Mouse (Mus musculus): ENCODE data around the gene Nle1. TPM values are rescaled to one million over a fixed set of nuclear protein-coding genes. Genes with fewer than 3 reads are reported as not detected.

The Nle1 gene
- 22.9 and 23.7 TPM in 2 replicates for polyA plus RNA-seq (2014; fragmentation: Nextera tagmentation; extraction: Ambion mirVana)

DNA sequence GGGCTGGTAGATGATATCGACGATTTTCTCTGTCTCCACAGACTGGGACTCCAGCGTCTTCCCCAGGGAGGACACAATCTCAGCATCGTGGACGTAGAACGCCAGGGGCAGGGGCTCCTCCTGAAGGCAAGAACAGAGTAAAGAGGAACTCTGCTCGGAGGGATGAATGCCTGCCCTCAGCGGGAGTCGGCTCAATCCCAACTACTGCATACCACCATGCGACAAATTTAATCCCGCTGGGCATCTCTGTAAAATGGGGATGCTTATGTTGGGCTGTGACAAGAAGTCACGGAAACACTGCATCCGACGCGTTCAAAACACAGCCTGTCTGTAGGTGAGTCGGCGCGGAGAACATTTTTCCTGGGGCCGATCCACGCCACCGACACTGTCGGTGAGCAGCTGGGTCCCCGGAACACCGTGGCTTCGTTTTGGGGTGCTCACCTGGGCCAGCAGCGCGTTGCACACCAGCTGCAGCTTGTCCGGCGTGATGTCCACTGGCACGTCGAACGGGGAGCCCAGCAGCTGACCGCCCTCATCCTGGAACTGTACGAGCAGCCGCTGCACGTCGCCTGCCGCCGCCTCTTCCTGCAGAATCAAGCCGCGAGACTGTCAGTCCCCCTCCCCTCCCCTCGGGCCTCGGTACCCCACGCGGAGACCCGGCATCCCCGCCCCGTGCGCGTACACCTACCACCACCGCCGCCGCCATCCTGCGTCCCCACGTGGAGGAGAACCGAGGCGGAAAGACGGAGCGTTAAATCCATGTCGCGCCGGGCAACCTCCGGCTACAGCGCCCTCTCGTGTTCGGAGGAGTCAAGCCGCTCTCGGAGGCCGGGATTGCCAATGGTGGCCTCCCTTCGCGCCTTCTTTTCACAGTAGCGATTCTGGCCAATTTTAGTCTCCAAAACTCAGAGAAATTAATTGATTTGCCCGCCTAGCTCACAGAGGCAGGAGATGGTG lies at the start of gene Nle1:
Gene Nle1 (minus strand): TSS at position 761 of the 957 bp plus-strand sequence.
- peak within 1 kb of the TSS; percentile 82 for H3K4me3 ChIP-seq (ENCODE audit: low read depth, low read length)
- no peak within 1 kb of the TSS for H3K27ac ChIP-seq (ENCODE audit: low read depth, low read length)
- H3K9me3 ChIP-seq (ENCODE audit: control insufficient read depth, low read length) = no peaks in the 10 kb centered on the region
- peaks cover 10% of the 10 kb centered on the region; the same call in 1 of the 2 replicates for H3K36me3 ChIP-seq (ENCODE audit: control insufficient read depth, insufficient read depth, low read length)
- H3K4me2 ChIP-seq = peak within 1 kb of the TSS; percentile 58
- no peaks in the 10 kb centered on the region for H3K27me3 ChIP-seq (ENCODE audit: control insufficient read depth, insufficient read depth, low read length)
- ATAC-seq (ENCODE audit: low FRiP score) = peak; percentile 81
- peak; percentile 100 for DNase-seq (ENCODE audit: low spot score, missing footprints)
- 1% methylated on average over 73 of the region's 73 CpGs for WGBS
- H3K4me1 ChIP-seq (ENCODE audit: control insufficient read depth, insufficient read depth, low read length) = peaks cover 6% of the 10 kb centered on the region
- H3K9ac ChIP-seq (ENCODE audit: low read length) = peak within 1 kb of the TSS; percentile 78

DNA sequence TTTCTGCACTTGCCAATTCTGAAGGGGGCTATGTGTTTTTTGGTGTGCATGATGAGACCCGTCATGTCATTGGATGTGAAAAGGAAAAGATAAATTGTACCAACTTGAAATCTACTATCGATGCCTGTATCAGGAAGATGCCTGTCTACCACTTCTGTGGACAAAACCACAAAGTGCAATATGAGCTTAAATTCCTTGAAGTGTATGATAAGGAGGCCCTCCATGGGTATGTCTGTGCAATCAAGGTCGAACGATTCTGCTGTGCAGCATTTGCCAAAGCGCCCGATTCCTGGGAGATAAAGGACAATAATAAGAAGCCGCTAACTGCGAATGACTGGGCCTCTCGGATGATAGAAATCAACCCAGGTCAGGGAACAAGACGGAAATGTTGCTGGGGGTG lies 48.7 kb upstream of the Nle1 start:
- H3K9me3 ChIP-seq (ENCODE audit: control insufficient read depth, low read length) = no peaks in the 10 kb centered on the region
- H3K4me2 ChIP-seq = no peak overlapping the region
- H3K4me1 ChIP-seq (ENCODE audit: control insufficient read depth, insufficient read depth, low read length) = no peaks in the 10 kb centered on the region
- WGBS = 81% methylated on average over 10 of the region's 10 CpGs
- DNase-seq (ENCODE audit: low spot score, missing footprints) = no peak
- no peak overlapping the region for H3K4me3 ChIP-seq (ENCODE audit: low read depth, low read length)
- no peak for ATAC-seq (ENCODE audit: low FRiP score)
- H3K27me3 ChIP-seq (ENCODE audit: control insufficient read depth, insufficient read depth, low read length) = peaks cover 10% of the 10 kb centered on the region
- H3K27ac ChIP-seq (ENCODE audit: low read depth, low read length) = no peak overlapping the region
- H3K36me3 ChIP-seq (ENCODE audit: control insufficient read depth, insufficient read depth, low read length) = no peaks in the 10 kb centered on the region
- no peak overlapping the region for H3K9ac ChIP-seq (ENCODE audit: low read length)

GRCm38 (mm10) chr11:82954631-82955030 lies 46.4 kb upstream of the Nle1 start:
- peaks cover 27% of the 10 kb centered on the region for H3K27me3 ChIP-seq (ENCODE audit: control insufficient read depth, insufficient read depth, low read length)

GRCm38 (mm10) chr11:82952612-82953542 lies 44.7 kb upstream of the Nle1 start:
- Histone ChIP-seq H3K27ac (ENCODE audit: low read depth, low read length) (no peak overlapping the region), H3K9ac (ENCODE audit: low read length) (no peak overlapping the region), H3K4me3 (ENCODE audit: low read depth, low read length) (no peak overlapping the region), H3K4me1 (ENCODE audit: control insufficient read depth, insufficient read depth, low read length) (peaks cover 2% of the 10 kb centered on the region; the same call in 1 of the 2 replicates), H3K36me3 (ENCODE audit: control insufficient read depth, insufficient read depth, low read length) (no peaks in the 10 kb centered on the region), H3K9me3 (ENCODE audit: control insufficient read depth, low read length) (no peaks in the 10 kb centered on the region), H3K4me2 (no peak overlapping the region), H3K27me3 (ENCODE audit: control insufficient read depth, insufficient read depth, low read length) (peaks cover 27% of the 10 kb centered on the region)
- no peak for DNase-seq (ENCODE audit: low spot score, missing footprints)
- no peak for ATAC-seq (ENCODE audit: low FRiP score)
- WGBS = 70% methylated on average over 9 of the region's 9 CpGs

More at GRCm38 (mm10) chr11:82954631-82955030, 46.4 kb upstream of the Nle1 start:
- no peaks in the 10 kb centered on the region for H3K9me3 ChIP-seq (ENCODE audit: control insufficient read depth, low read length)
- H3K4me1 ChIP-seq (ENCODE audit: control insufficient read depth, insufficient read depth, low read length) = peaks cover 2% of the 10 kb centered on the region; the same call in 1 of the 2 replicates
- no peak overlapping the region for H3K4me3 ChIP-seq (ENCODE audit: low read depth, low read length)
- no peaks in the 10 kb centered on the region for H3K36me3 ChIP-seq (ENCODE audit: control insufficient read depth, insufficient read depth, low read length)
- WGBS = 77% methylated on average over 6 of the region's 6 CpGs
- no peak for ATAC-seq (ENCODE audit: low FRiP score)
- H3K4me2 ChIP-seq = no peak overlapping the region
- no peak for DNase-seq (ENCODE audit: low spot score, missing footprints)
- no peak overlapping the region for H3K27ac ChIP-seq (ENCODE audit: low read depth, low read length)
- H3K9ac ChIP-seq (ENCODE audit: low read length) = no peak overlapping the region

DNA sequence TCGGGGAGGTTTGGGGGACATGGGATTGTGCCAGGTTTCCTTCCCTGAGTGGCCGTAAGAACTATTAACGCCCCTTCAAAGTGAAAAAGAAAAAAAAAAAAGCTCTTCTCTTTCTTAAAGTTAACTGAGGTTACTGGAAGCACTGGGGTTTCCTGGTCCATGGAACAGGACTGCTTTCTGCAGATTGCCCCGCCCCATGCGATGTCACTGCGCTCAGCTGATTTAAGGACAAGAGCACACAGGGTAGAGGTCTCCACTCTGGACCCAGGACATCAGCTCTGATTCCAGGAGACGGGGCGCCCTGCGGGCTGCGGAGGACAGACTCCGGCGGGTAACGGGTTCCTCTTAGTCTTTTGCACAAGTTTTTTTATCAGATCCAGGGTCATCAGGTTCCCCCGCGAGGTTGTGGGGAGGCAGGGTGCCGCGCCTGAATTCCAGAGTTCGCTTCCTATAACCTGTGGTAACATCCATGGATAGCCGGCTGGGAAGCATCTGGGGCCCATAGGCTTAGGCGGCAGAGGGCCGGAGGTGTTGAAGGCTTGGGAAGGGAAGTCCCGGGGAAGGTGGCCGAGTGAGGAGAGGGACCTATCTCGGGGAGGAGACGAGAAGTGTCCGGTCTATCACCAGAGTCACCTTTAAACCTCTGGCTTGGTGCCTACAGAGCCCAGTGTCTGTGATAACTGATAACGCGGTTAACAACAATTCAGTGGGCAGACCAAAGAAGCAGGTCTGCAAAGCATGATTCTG lies 43.8 kb upstream of the Nle1 start:
- no peaks in the 10 kb centered on the region for H3K9me3 ChIP-seq (ENCODE audit: control insufficient read depth, low read length)
- ATAC-seq (ENCODE audit: low FRiP score) (no peak), DNase-seq (ENCODE audit: low spot score, missing footprints) (peak; percentile 89)
- WGBS = 11% methylated on average over 28 of the region's 28 CpGs
- H3K36me3 ChIP-seq (ENCODE audit: control insufficient read depth, insufficient read depth, low read length) = no peaks in the 10 kb centered on the region
- peaks cover 2% of the 10 kb centered on the region; the same call in 1 of the 2 replicates for H3K4me1 ChIP-seq (ENCODE audit: control insufficient read depth, insufficient read depth, low read length)
- H3K4me2 ChIP-seq = peak overlapping the region; percentile 25
- H3K9ac ChIP-seq (ENCODE audit: low read length) = no peak overlapping the region
- H3K4me3 ChIP-seq (ENCODE audit: low read depth, low read length) = no peak overlapping the region; the same call in 1 of the 2 replicates
- H3K27ac ChIP-seq (ENCODE audit: low read depth, low read length) = no peak overlapping the region
- peaks cover 27% of the 10 kb centered on the region for H3K27me3 ChIP-seq (ENCODE audit: control insufficient read depth, insufficient read depth, low read length)

DNA sequence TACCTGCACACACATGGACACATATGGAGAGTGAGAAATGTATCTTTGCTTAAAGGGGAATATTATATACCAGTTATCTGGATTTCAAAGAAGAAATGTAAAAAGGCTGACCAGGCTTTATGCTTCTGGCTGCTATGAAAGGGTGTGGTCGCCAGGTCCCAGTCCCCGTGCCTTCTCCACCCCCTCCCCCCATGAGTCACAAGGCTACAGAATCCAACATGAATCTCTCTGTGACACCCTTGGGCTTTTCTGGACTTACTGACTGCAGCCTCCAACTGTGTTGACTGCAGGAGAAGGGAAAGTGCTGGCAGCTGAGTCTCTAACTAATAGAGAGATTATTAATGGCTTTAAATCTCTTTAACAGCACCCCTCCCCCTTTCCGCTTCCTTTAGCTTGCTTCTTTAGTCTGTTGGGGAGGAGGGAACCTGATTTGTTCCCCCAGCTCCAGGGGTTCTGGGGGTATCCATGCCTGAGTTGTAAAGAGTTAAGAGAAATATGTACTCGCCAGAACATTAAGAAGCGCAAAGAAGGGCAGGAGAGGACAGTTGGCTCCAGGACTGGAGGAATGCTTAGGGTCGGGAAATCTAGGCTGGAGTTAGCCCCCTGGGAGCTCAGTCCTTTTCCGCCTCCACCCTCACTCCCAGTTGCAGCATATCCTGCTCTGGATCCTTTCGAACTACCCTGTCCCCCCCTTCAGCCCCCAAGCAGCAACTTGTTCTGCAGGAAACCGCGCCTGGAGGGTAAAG lies 42.7 kb upstream of the Nle1 start, which contains the start of gene Slfn5:
Gene Slfn5 (plus strand): TSS at position 614 of the 746 bp plus-strand sequence.
- Histone ChIP-seq H3K27me3 (ENCODE audit: control insufficient read depth, insufficient read depth, low read length) (peaks cover 27% of the 10 kb centered on the region), H3K27ac (ENCODE audit: low read depth, low read length) (no peak within 1 kb of the TSS), H3K4me3 (ENCODE audit: low read depth, low read length) (no peak within 1 kb of the TSS; the same call in 1 of the 2 replicates), H3K36me3 (ENCODE audit: control insufficient read depth, insufficient read depth, low read length) (no peaks in the 10 kb centered on the region), H3K9me3 (ENCODE audit: control insufficient read depth, low read length) (no peaks in the 10 kb centered on the region), H3K4me2 (peak within 1 kb of the TSS; percentile 25), H3K9ac (ENCODE audit: low read length) (no peak within 1 kb of the TSS), H3K4me1 (ENCODE audit: control insufficient read depth, insufficient read depth, low read length) (peaks cover 2% of the 10 kb centered on the region; the same call in 1 of the 2 replicates)
- 12% methylated on average over 10 of the region's 10 CpGs for WGBS
- ATAC-seq (ENCODE audit: low FRiP score) (no peak), DNase-seq (ENCODE audit: low spot score, missing footprints) (peak; percentile 87)

DNA sequence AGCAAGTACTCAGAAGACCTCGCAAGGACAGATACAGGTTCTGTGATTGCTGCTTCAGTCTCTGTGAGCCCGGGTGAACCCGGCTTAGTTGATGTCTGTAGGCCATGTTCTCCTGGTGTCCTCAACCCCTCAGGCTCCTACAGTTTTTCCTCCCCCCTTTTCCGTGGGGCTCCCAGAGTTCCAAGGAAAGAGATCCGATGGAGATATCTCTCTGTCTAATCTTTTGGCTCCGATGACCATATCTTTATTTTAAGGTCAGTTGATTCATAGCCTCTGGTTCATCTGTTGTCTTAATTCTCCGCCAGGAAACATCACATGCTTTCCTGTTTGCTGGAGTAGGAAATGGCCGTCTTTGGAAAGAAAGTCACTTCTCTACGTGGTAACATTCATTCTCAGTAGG lies 40.8 kb upstream of the Nle1 start:
- Histone ChIP-seq H3K4me2 (no peak overlapping the region), H3K4me3 (ENCODE audit: low read depth, low read length) (no peak overlapping the region), H3K36me3 (ENCODE audit: control insufficient read depth, insufficient read depth, low read length) (no peaks in the 10 kb centered on the region), H3K4me1 (ENCODE audit: control insufficient read depth, insufficient read depth, low read length) (peaks cover 2% of the 10 kb centered on the region; the same call in 1 of the 2 replicates), H3K27ac (ENCODE audit: low read depth, low read length) (no peak overlapping the region), H3K9me3 (ENCODE audit: control insufficient read depth, low read length) (no peaks in the 10 kb centered on the region), H3K9ac (ENCODE audit: low read length) (no peak overlapping the region), H3K27me3 (ENCODE audit: control insufficient read depth, insufficient read depth, low read length) (peaks cover 25% of the 10 kb centered on the region)
- ATAC-seq (ENCODE audit: low FRiP score) = no peak
- DNase-seq (ENCODE audit: low spot score, missing footprints) = no peak
- WGBS = 82% methylated on average over 9 of the region's 9 CpGs

DNA sequence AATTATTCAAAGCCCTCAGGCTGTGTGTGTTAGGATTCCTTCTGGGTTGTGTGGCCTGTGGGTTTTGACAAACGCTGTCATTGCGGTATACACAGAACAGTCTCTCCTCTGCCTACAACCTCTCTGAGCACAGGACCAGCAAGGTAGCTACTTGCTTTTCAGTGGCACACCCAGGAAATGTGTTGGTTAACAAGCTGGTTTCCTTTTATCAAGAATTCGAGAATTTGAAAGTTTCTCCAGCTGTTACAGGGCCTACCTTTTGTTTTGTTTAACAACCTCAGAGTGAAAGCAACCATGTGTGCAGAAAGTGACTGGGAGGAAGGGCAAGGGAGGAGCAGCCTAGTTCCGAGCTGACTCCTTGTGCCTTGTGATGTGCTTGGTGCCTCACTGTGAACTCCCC lies 39.2 kb upstream of the Nle1 start:
- no peak overlapping the region for H3K27ac ChIP-seq (ENCODE audit: low read depth, low read length)

More for the DNA sequence above, 39.2 kb upstream of the Nle1 start:
- Histone ChIP-seq H3K4me1 (ENCODE audit: control insufficient read depth, insufficient read depth, low read length) (peaks cover 2% of the 10 kb centered on the region; the same call in 1 of the 2 replicates), H3K9me3 (ENCODE audit: control insufficient read depth, low read length) (no peaks in the 10 kb centered on the region), H3K4me2 (no peak overlapping the region), H3K9ac (ENCODE audit: low read length) (no peak overlapping the region), H3K27me3 (ENCODE audit: control insufficient read depth, insufficient read depth, low read length) (peaks cover 22% of the 10 kb centered on the region), H3K4me3 (ENCODE audit: low read depth, low read length) (no peak overlapping the region), H3K36me3 (ENCODE audit: control insufficient read depth, insufficient read depth, low read length) (no peaks in the 10 kb centered on the region)
- ATAC-seq (ENCODE audit: low FRiP score) = no peak
- no peak for DNase-seq (ENCODE audit: low spot score, missing footprints)
- WGBS = 49% methylated on average over 4 of the region's 4 CpGs

All from midbrain, embryonic 11.5 days (tissue).